Mouse (Mus musculus) splenic B cell, adult 2 months (primary cell): ENCODE results near the gene Rabep1.

Experiments
- DNase-seq: peaks from one replicate; pipeline ENCODE4 v3.0.0-alpha.2; 2011; ENCODE audit warnings: low read depth, low spot score
- H3K27me3 ChIP-seq: 2 replicates; pipeline ENCODE4 v1.6.1; 2012; ENCODE audit warnings: mild to moderate bottlenecking, low read length, moderate library complexity, mixed read lengths; ENCODE audit not compliant: control insufficient read depth, poor library complexity, insufficient read depth, severe bottlenecking
- H3K36me3 ChIP-seq: 2 replicates; pipeline ENCODE4 v1.6.1; 2012; ENCODE audit warnings: mild to moderate bottlenecking, low read length, moderate library complexity, mixed read lengths; ENCODE audit not compliant: control insufficient read depth, poor library complexity, insufficient read depth, severe bottlenecking

The Rabep1 gene

GRCm38 (mm10) chr11:70815498-70816078 lies 29.0 kb upstream of the Rabep1 start:
- peak; percentile 90 for DNase-seq
- no peaks in the 10 kb centered on the region for H3K36me3 ChIP-seq
- no peaks in the 10 kb centered on the region for H3K27me3 ChIP-seq

DNA sequence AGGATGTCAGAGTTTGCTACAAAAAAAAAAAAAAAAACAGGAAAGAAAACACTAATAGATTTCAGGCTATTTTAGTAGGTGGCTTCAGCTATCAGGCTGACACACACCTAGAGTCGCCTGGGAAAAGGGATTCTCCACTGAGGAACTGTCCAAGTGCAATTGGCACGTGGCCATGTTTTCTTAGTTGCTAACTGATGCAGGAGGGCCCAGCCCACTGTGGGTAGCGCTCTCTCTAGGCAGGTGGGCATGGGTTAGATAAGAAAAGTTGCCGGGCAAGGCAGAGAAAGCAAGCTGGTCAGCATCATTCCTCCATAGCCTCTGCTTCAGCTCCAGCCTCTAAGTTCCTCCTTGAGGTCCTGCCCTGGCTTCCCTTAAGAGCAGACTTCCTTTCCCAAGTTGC lies 27.8 kb upstream of the Rabep1 start:
- H3K27me3 ChIP-seq: no peaks in the 10 kb centered on the region
- H3K36me3 ChIP-seq: no peaks in the 10 kb centered on the region
- no peak for DNase-seq

GRCm38 (mm10) chr11:70820120-70820519 lies 24.5 kb upstream of the Rabep1 start:
- no peaks in the 10 kb centered on the region for H3K27me3 ChIP-seq
- H3K36me3 ChIP-seq: no peaks in the 10 kb centered on the region
- DNase-seq: no peak

GRCm38 (mm10) chr11:70821728-70822591 lies 22.6 kb upstream of the Rabep1 start:
- Histone ChIP-seq H3K36me3 (no peaks in the 10 kb centered on the region), H3K27me3 (no peaks in the 10 kb centered on the region)
- DNase-seq: no peak

GRCm38 (mm10) chr11:70826207-70826606 lies 18.4 kb upstream of the Rabep1 start:
- no peaks in the 10 kb centered on the region for H3K36me3 ChIP-seq
- no peaks in the 10 kb centered on the region for H3K27me3 ChIP-seq
- peak; percentile 73 for DNase-seq

GRCm38 (mm10) chr11:70828975-70829615 lies 15.5 kb upstream of the Rabep1 start:
- no peaks in the 10 kb centered on the region for H3K27me3 ChIP-seq
- no peaks in the 10 kb centered on the region for H3K36me3 ChIP-seq
- DNase-seq: no peak

DNA sequence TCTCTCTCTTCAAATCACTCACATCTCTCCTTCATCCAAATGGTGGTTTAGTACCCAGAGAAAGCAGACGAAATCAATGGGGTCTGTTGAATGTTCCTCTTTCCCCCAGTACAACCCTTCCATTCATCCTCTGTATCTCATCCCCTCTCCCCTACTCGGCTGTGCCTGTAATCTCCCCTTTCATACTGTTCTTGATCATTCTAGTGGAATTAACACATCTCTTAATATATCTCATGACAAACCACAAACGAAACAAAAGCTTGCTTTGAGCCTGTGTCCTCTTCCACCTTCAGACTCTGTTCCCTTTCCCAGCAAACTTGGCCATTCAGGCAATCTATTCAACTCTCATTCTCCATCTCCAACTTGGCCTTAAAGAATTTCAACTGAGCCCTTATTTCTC lies 13.4 kb upstream of the Rabep1 start:
- no peaks in the 10 kb centered on the region for H3K36me3 ChIP-seq
- no peak for DNase-seq
- H3K27me3 ChIP-seq: no peaks in the 10 kb centered on the region

GRCm38 (mm10) chr11:70833408-70833807 lies 11.2 kb upstream of the Rabep1 start:
- Histone ChIP-seq H3K27me3 (no peaks in the 10 kb centered on the region), H3K36me3 (no peaks in the 10 kb centered on the region)
- DNase-seq: no peak

GRCm38 (mm10) chr11:70833831-70834230 lies 10.7 kb upstream of the Rabep1 start:
- no peaks in the 10 kb centered on the region for H3K27me3 ChIP-seq
- H3K36me3 ChIP-seq: no peaks in the 10 kb centered on the region
- DNase-seq: no peak

- DNase-seq: no peak
- H3K27me3 ChIP-seq: no peaks in the 10 kb centered on the region
- H3K36me3 ChIP-seq: no peaks in the 10 kb centered on the region
These were observed 9.2 kb upstream of the Rabep1 start for GRCm38 (mm10) chr11:70835381-70835831.

- DNase-seq: no peak
- Histone ChIP-seq H3K27me3 (no peaks in the 10 kb centered on the region), H3K36me3 (no peaks in the 10 kb centered on the region)
These were observed 7.5 kb upstream of the Rabep1 start for GRCm38 (mm10) chr11:70837031-70837430.

- DNase-seq: no peak
- H3K36me3 ChIP-seq: no peaks in the 10 kb centered on the region
- no peaks in the 10 kb centered on the region for H3K27me3 ChIP-seq
These were observed 6.0 kb upstream of the Rabep1 start for GRCm38 (mm10) chr11:70838610-70839009.

DNA sequence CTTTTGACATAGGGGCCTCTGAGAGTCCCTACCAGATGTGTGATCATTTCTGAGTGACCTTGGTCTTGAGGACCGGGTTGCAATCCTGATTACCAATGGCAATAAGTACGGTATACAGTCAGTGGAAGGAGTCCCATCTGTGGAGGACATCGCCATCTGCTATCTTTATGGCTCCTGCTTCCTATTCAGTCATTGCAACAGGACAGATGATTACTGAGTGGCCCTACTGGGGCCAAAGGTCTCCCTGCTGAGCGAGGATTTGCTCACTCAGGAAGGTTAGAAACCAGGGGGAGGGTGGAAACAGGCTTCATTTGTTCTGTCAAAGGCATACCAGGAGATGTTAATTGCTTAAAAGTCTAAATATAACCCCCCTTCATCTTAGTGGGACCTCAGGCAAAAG lies 1.6 kb upstream of the Rabep1 start:
- Histone ChIP-seq H3K27me3 (no peaks in the 10 kb centered on the region), H3K36me3 (no peaks in the 10 kb centered on the region)
- no peak for DNase-seq

- Histone ChIP-seq H3K27me3 (no peaks in the 10 kb centered on the region), H3K36me3 (no peaks in the 10 kb centered on the region)
- no peak for DNase-seq
These were observed 652 bp upstream of the Rabep1 start for GRCm38 (mm10) chr11:70843701-70844551.
